ENCODE assay signal across 9 mouse cellular contexts in the genomic region with DNA sequence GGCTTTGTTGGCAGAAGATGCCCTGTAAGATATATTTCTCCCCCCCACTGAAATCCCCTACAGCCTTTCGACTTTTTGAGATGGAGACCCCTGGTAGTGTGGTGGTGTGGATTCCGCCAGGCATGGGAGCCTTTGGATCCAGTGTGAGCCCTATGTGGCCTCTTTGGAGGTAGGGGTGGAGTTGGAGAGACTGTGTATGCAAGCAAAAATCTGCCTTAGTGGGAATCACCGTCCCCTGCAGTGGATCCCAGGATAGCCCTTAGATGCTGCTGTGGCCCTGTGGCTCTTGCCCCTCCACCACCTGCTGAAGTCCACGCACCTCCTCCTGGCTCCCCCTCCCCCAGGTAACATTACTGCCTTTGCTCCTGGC.
DNase-seq lines count a peak whose midpoint lies in the region; ATAC-seq and TF ChIP-seq lines count a peak whose summit lies in the region.
"Had no signal": no experiment of that assay in that cellular context is flagged by ENCODE, and none has a peak within 500 bp of the region (broad histone marks: within the 10 kb centered on the region; RNA-seq: fewer than 3 reads in every experiment).

No protein-coding gene starts in this region.

- TF ChIP-seq POLR2A in olfactory bulb, adult 2 months (IDR thresholded peaks at IDR 0.05; ENCODE audit: insufficient read depth, low read depth, low read length) = no peak

- no peak for ATAC-seq in liver, embryonic 11.5 days (replicated peaks; ENCODE audit: low FRiP score)
- ATAC-seq in forebrain, embryonic 15.5 days (replicated peaks) = 0 out of 2 replicates have a peak, but pooled peaks have one; percentile 1
- no peak for ATAC-seq in limb, embryonic 11.5 days (ENCODE audit: insufficient number of reproducible peaks, low FRiP score, low TSS enrichment, low read depth)

- H3K27ac ChIP-seq in liver, embryonic 11.5 days (ENCODE audit: low read depth, low read length) = peak overlapping the region; percentile 35; the same call in 1 of the 2 replicates
- peak overlapping the region; percentile 97 for H3K27ac ChIP-seq in forebrain, embryonic 15.5 days (replicated peaks)
- H3K27ac ChIP-seq in limb, embryonic 11.5 days (replicated peaks; ENCODE audit: low read depth, low read length) = peak overlapping the region; percentile 85
- H3K27ac ChIP-seq in olfactory bulb, adult 2 months (ENCODE audit: insufficient read depth, low read depth, low read length) = peak overlapping the region; percentile 87

- H3K9me3 ChIP-seq in liver, embryonic 11.5 days (ENCODE audit: control insufficient read depth, low read length) = no peaks in the 10 kb centered on the region
- H3K9me3 ChIP-seq in forebrain, embryonic 15.5 days = no peaks in the 10 kb centered on the region
- H3K9me3 ChIP-seq in limb, embryonic 11.5 days (ENCODE audit: control insufficient read depth, low read length) = no peaks in the 10 kb centered on the region

- no peak for DNase-seq in liver, embryonic 11.5 days (ENCODE audit: low spot score)
- DNase-seq in liver = no peak
- no peak for DNase-seq in limb, embryonic 11.5 days (ENCODE audit: low spot score)
- DNase-seq in layer of hippocampus, adult 8-10 months (ENCODE audit: low spot score in 2 of 2) = no peak
- DNase-seq in cerebellum, adult 9-10 months = no peak
- DNase-seq: adrenal gland, postnatal 36 days had no signal

- WGBS in liver, embryonic 11.5 days = 55% methylated on average over 4 of the region's 4 CpGs
- WGBS in forebrain, embryonic 15.5 days = 7% methylated on average over 4 of the region's 4 CpGs
- WGBS in limb, embryonic 11.5 days = 34% methylated on average over 4 of the region's 4 CpGs
- WGBS in olfactory bulb, adult 2 months = 41% methylated on average over 4 of the region's 4 CpGs

- no peak overlapping the region for H3K4me2 ChIP-seq in liver, embryonic 11.5 days
- H3K4me2 ChIP-seq in forebrain, embryonic 15.5 days (replicated peaks) = no peak overlapping the region
- peak overlapping the region; percentile 7; the same call in 1 of the 2 replicates for H3K4me2 ChIP-seq in limb, embryonic 11.5 days (ENCODE audit: low read depth, severe bottlenecking)

- no peak overlapping the region for H3K4me3 ChIP-seq in liver, embryonic 11.5 days (ENCODE audit: low read depth, low read length)
- no peak overlapping the region for H3K4me3 ChIP-seq in forebrain, embryonic 15.5 days
- no peak overlapping the region for H3K4me3 ChIP-seq in limb, embryonic 11.5 days (ENCODE audit: low read depth, low read length)
- H3K4me3 ChIP-seq in olfactory bulb, adult 2 months (ENCODE audit: insufficient read depth, low read depth, low read length) = no peak overlapping the region
- H3K4me3 ChIP-seq: myocyte had no signal

- H3K36me3 ChIP-seq in liver, embryonic 11.5 days (ENCODE audit: control insufficient read depth, insufficient read depth, low read length) = no peaks in the 10 kb centered on the region
- no peaks in the 10 kb centered on the region for H3K36me3 ChIP-seq in forebrain, embryonic 15.5 days
- no peaks in the 10 kb centered on the region for H3K36me3 ChIP-seq in limb, embryonic 11.5 days (ENCODE audit: control insufficient read depth, insufficient read depth, low read length)

- no peak for TF ChIP-seq CTCF in olfactory bulb, adult 2 months (IDR thresholded peaks at IDR 0.05; ENCODE audit: insufficient read depth, low read depth, low read length)

- peaks cover 82% of the 10 kb centered on the region for H3K4me1 ChIP-seq in liver, embryonic 11.5 days (replicated peaks; ENCODE audit: control insufficient read depth, insufficient read depth, low read length)
- H3K4me1 ChIP-seq in forebrain, embryonic 15.5 days = peaks cover 73% of the 10 kb centered on the region
- peaks cover 76% of the 10 kb centered on the region for H3K4me1 ChIP-seq in limb, embryonic 11.5 days (ENCODE audit: control insufficient read depth, insufficient read depth, low read length)
- H3K4me1 ChIP-seq in olfactory bulb, adult 2 months (ENCODE audit: control insufficient read depth, insufficient read depth, low read length) = peaks cover 88% of the 10 kb centered on the region

- H3K27me3 ChIP-seq in liver, embryonic 11.5 days (replicated peaks; ENCODE audit: control insufficient read depth, insufficient read depth, low read length) = no peaks in the 10 kb centered on the region
- H3K27me3 ChIP-seq in forebrain, embryonic 15.5 days = no peaks in the 10 kb centered on the region
- no peaks in the 10 kb centered on the region for H3K27me3 ChIP-seq in limb, embryonic 11.5 days (ENCODE audit: control insufficient read depth, insufficient read depth, low read length)

- H3K9ac ChIP-seq in liver, embryonic 11.5 days (ENCODE audit: low read depth, low read length) = no peak overlapping the region
- no peak overlapping the region; the same call in 1 of the 2 replicates for H3K9ac ChIP-seq in forebrain, embryonic 15.5 days (replicated peaks)
- no peak overlapping the region; the same call in 1 of the 2 replicates for H3K9ac ChIP-seq in limb, embryonic 11.5 days (ENCODE audit: low read length)

Comparison
In these comparisons a context has a peak if more than half of its experiments do, and no peak if none do; other contexts are left out.
1. H3K27ac ChIP-seq: peak in every context shown above with its lines; median percentile 97 in forebrain, embryonic 15.5 days; 87 in olfactory bulb, adult 2 months; 85 in limb, embryonic 11.5 days; 35 in liver, embryonic 11.5 days.